Comparison of ENCODE assay signal across 7 mouse cellular contexts in the genomic region with DNA sequence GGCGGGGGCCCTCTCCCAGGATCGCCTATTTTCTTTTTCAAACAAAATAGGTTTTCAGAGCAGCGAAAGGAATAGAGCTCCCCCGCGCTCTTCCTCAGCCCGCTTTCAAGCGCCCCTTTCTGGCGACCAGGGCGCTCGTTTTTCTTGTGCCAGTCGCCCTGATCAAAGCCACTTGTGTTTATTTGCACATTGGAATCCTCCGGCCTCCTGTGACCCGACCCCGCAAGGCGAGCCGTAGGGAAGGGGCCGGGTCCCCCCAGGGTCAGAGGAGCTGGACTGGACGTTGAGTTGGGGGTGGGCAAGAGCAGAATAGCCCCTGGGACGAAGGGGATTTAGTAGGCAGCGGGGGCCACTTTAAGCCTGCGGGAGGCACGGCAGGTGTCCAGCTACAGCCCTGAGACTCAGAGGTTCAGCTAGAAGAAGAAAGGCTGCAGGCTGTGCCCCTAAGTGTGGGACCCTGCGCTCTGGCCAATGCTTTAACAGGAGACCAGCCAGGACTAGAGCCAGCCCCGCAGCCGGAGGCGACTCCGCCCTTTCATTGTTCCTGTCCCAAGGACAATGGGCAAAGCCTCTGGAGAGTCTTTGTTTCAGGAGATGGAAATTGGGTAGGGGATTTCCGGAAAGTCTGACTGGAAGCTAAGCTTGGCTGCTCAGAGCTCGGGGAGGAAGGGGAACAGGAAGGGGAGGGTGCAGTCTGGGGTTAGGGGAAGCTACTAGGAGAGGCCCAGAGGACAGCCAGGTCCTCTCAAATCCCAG.
DNase-seq lines count a peak whose midpoint lies in the region; ATAC-seq lines count a peak whose summit lies in the region.

No protein-coding gene starts in this region.

- H3K4me2 ChIP-seq in embryonic facial prominence, embryonic 12.5 days (replicated peaks): peak overlapping the region; percentile 75
- H3K4me2 ChIP-seq in heart, embryonic 13.5 days: peak overlapping the region; percentile 75
- peak overlapping the region; percentile 54 for H3K4me2 ChIP-seq in kidney, embryonic 14.5 days (replicated peaks; ENCODE audit: low read depth, low read length)
- H3K4me2 ChIP-seq in liver, embryonic 13.5 days: peak overlapping the region; percentile 66

- H3K4me3 ChIP-seq in embryonic facial prominence, embryonic 12.5 days: peak overlapping the region; percentile 34
- peak overlapping the region; percentile 49 for H3K4me3 ChIP-seq in heart, embryonic 13.5 days
- H3K4me3 ChIP-seq in kidney, embryonic 14.5 days (ENCODE audit: low read length): peak overlapping the region; percentile 25
- H3K4me3 ChIP-seq in liver, embryonic 13.5 days (replicated peaks): peak overlapping the region; percentile 40

- WGBS in embryonic facial prominence, embryonic 12.5 days: under 1% methylated on average over 29 of the region's 29 CpGs
- WGBS in heart, embryonic 13.5 days: 1% methylated on average over 29 of the region's 29 CpGs
- WGBS in kidney, embryonic 14.5 days: under 1% methylated on average over 29 of the region's 29 CpGs
- WGBS in liver, embryonic 13.5 days (ENCODE audit: insufficient replicate concordance): 5% methylated on average over 29 of the region's 29 CpGs

- H3K36me3 ChIP-seq in embryonic facial prominence, embryonic 12.5 days: no peaks in the 10 kb centered on the region
- no peaks in the 10 kb centered on the region for H3K36me3 ChIP-seq in heart, embryonic 13.5 days
- H3K36me3 ChIP-seq in kidney, embryonic 14.5 days (ENCODE audit: control insufficient read depth, insufficient read depth, low read length): no peaks in the 10 kb centered on the region
- H3K36me3 ChIP-seq in liver, embryonic 13.5 days: no peaks in the 10 kb centered on the region

- H3K9ac ChIP-seq in embryonic facial prominence, embryonic 12.5 days: peak overlapping the region; percentile 55
- peak overlapping the region; percentile 82 for H3K9ac ChIP-seq in heart, embryonic 13.5 days
- peak overlapping the region; percentile 59; the same call in 1 of the 2 replicates for H3K9ac ChIP-seq in kidney, embryonic 14.5 days (ENCODE audit: low read depth, low read length)
- H3K9ac ChIP-seq in liver, embryonic 13.5 days: peak overlapping the region; percentile 52

- no peaks in the 10 kb centered on the region for H3K9me3 ChIP-seq in embryonic facial prominence, embryonic 12.5 days
- no peaks in the 10 kb centered on the region for H3K9me3 ChIP-seq in heart, embryonic 13.5 days
- no peaks in the 10 kb centered on the region for H3K9me3 ChIP-seq in kidney, embryonic 14.5 days (ENCODE audit: control insufficient read depth, low read length)
- H3K9me3 ChIP-seq in liver, embryonic 13.5 days (replicated peaks): no peaks in the 10 kb centered on the region

- peaks cover 21% of the 10 kb centered on the region for H3K4me1 ChIP-seq in embryonic facial prominence, embryonic 12.5 days
- peaks cover 22% of the 10 kb centered on the region for H3K4me1 ChIP-seq in heart, embryonic 13.5 days
- H3K4me1 ChIP-seq in kidney, embryonic 14.5 days (ENCODE audit: control insufficient read depth, insufficient read depth, low read length): peaks cover 20% of the 10 kb centered on the region
- H3K4me1 ChIP-seq in liver, embryonic 13.5 days (replicated peaks): peaks cover 9% of the 10 kb centered on the region

- peak; percentile 64 for ATAC-seq in embryonic facial prominence, embryonic 12.5 days (ENCODE audit: insufficient number of reproducible peaks, insufficient read depth, low FRiP score, low TSS enrichment)
- peak; percentile 56; the same call in 1 of the 2 replicates for ATAC-seq in heart, embryonic 13.5 days (ENCODE audit: extremely low read depth, insufficient number of reproducible peaks, low FRiP score, low TSS enrichment)
- ATAC-seq in kidney, embryonic 14.5 days (ENCODE audit: low FRiP score, low TSS enrichment): peak; percentile 86
- ATAC-seq in liver, embryonic 13.5 days (ENCODE audit: low read depth): no peak

- peak; percentile 70 for DNase-seq in adrenal gland, postnatal 14 days
- DNase-seq in liver, embryonic 13.5 days: no peak
- peak; percentile 80 for DNase-seq in neural tube, embryonic 10.5 days (ENCODE audit: extremely low spot score, low spot score)
- DNase-seq in thymus, adult 18-20 months: peak; percentile 4 to 16

- no peaks in the 10 kb centered on the region for H3K27me3 ChIP-seq in embryonic facial prominence, embryonic 12.5 days
- no peaks in the 10 kb centered on the region for H3K27me3 ChIP-seq in heart, embryonic 13.5 days (replicated peaks)
- no peaks in the 10 kb centered on the region for H3K27me3 ChIP-seq in kidney, embryonic 14.5 days (ENCODE audit: control insufficient read depth, insufficient read depth, low read length)
- peaks cover 3% of the 10 kb centered on the region for H3K27me3 ChIP-seq in liver, embryonic 13.5 days

- peak overlapping the region; percentile 86 for H3K27ac ChIP-seq in embryonic facial prominence, embryonic 12.5 days
- peak overlapping the region; percentile 85 for H3K27ac ChIP-seq in heart, embryonic 13.5 days (replicated peaks)
- peak overlapping the region; percentile 81 for H3K27ac ChIP-seq in kidney, embryonic 14.5 days (ENCODE audit: low read depth, low read length)
- H3K27ac ChIP-seq in liver, embryonic 13.5 days: no peak overlapping the region
